Mouse (Mus musculus) hindbrain, embryonic 14.5 days (tissue): Measurements from ENCODE around the gene Sncb. TPM values are rescaled to one million over a fixed set of nuclear protein-coding genes. Genes with fewer than 3 reads are reported as not detected.

Experiments
- ATAC-seq: fragments of 200-750 bp; cut with Nextera tagmentation; 2 replicates; pipeline ENCODE4 v1.8.0; 2017; ENCODE audit warnings: moderate number of reproducible peaks, mild to moderate bottlenecking, moderate TSS enrichment, moderate library complexity; ENCODE audit not compliant: low FRiP score
- DNase-seq: peaks from one replicate; pipeline ENCODE4 v3.0.0-alpha.2; 2015; ENCODE audit warnings: low spot score
- H3K27ac ChIP-seq: fragments of 300-500 bp; sonication (generic); 2 replicates; pipeline ENCODE4 v1.5.1; 2014; ENCODE audit warnings: mild to moderate bottlenecking, moderate library complexity
- H3K27me3 ChIP-seq: fragments of 300-500 bp; sonication (generic); 2 replicates; pipeline ENCODE4 v1.6.1; 2014; ENCODE audit warnings: mild to moderate bottlenecking, low read length, mixed read lengths; ENCODE audit not compliant: control insufficient read depth, insufficient read depth
- H3K36me3 ChIP-seq: fragments of 300-500 bp; sonication (generic); replicated peaks from 2 replicates; pipeline ENCODE4 v1.6.1; 2014; ENCODE audit not compliant: control insufficient read depth, insufficient read depth
- H3K4me1 ChIP-seq: fragments of 300-500 bp; sonication (generic); replicated peaks from 2 replicates; pipeline ENCODE4 v1.6.1; 2014; ENCODE audit warnings: antibody characterized with exemption, low read length, mixed read lengths; ENCODE audit not compliant: control insufficient read depth, insufficient read depth
- H3K4me2 ChIP-seq: fragments of 300-500 bp; sonication (generic); replicated peaks from 2 replicates; pipeline ENCODE4 v1.6.1; 2014; ENCODE audit warnings: mild to moderate bottlenecking, moderate library complexity
- H3K4me3 ChIP-seq: fragments of 300-500 bp; sonication (generic); replicated peaks from 2 replicates; pipeline ENCODE4 v1.5.1; 2014; ENCODE audit warnings: mild to moderate bottlenecking, low read length
- H3K9ac ChIP-seq: fragments of 300-500 bp; sonication (generic); 2 replicates; pipeline ENCODE4 v1.6.1; 2014
- H3K9me3 ChIP-seq: fragments of 300-500 bp; sonication (generic); 2 replicates; pipeline ENCODE4 v1.6.1; 2016; ENCODE audit warnings: low read length; ENCODE audit not compliant: control insufficient read depth
- WGBS: fragments of 180-500 bp; shearing (Covaris S2); extraction: QIAGEN DNeasy Blood & Tissue Kit; methylation state at CpG from one replicate; pipeline ENCODE4 v1.1.7; 2014; 5-methylcytosine and 5-hydroxymethylcytosine counted together
- polyA plus RNA-seq: library from polyadenylated mRNA; unstranded; fragments of >200 nt; fragmentation: Nextera tagmentation; extraction: Ambion mirVana; gene quantifications from 2 replicates; pipeline ENCODE4 v1.2.1, GENCODE M21; 2014

The Sncb gene
- polyA plus RNA-seq, 1 experiment from 2014 or later, result 78.0 TPM

- no peak overlapping the region for H3K4me3 ChIP-seq
- DNase-seq (no peak), ATAC-seq (no peak)
- peaks cover 5% of the 10 kb centered on the region; the same call in 1 of the 2 replicates for H3K27me3 ChIP-seq
- no peak overlapping the region for H3K4me2 ChIP-seq
- H3K36me3 ChIP-seq, result no peaks in the 10 kb centered on the region
- H3K4me1 ChIP-seq, result no peaks in the 10 kb centered on the region
- H3K27ac ChIP-seq, result no peak overlapping the region
- no peaks in the 10 kb centered on the region for H3K9me3 ChIP-seq
- H3K9ac ChIP-seq, result no peak overlapping the region
- WGBS, result 79% methylated on average over 10 of the region's 10 CpGs
Measured at GRCm38 (mm10) chr13:54798740-54799139, 32.3 kb upstream of the Sncb start.

GRCm38 (mm10) chr13:54797861-54798643 is 31.7 kb upstream of the Sncb start:
- Histone ChIP-seq H3K4me2 (no peak overlapping the region), H3K9me3 (no peaks in the 10 kb centered on the region), H3K4me3 (no peak overlapping the region), H3K27me3 (peaks cover 5% of the 10 kb centered on the region; the same call in 1 of the 2 replicates), H3K9ac (no peak overlapping the region), H3K27ac (no peak overlapping the region), H3K4me1 (no peaks in the 10 kb centered on the region), H3K36me3 (no peaks in the 10 kb centered on the region)
- DNase-seq (no peak), ATAC-seq (no peak)
- 86% methylated on average over 16 of the region's 16 CpGs for WGBS

DNA sequence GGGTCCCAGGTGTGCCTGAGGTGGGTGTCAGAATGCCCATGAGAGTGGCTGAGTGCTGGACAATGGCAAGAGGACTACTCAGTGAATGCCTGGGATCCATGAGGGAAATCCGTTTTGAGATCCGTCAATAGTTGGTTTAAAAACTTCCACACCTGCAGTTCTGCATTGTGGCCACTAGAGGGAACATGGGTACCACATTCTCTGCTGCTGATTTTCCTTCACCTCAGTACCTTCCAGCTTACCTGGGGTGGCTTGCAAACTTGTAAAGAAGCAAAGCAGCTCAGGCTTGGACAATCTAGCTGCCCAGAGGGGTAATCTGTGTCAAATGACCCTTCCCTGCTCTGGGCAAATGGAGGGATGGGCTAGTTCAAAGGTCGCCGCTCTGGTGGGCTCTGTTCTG is 31.0 kb upstream of the Sncb start:
- Histone ChIP-seq H3K27ac (no peak overlapping the region), H3K4me2 (no peak overlapping the region), H3K9ac (no peak overlapping the region), H3K4me3 (no peak overlapping the region), H3K9me3 (no peaks in the 10 kb centered on the region), H3K27me3 (peaks cover 12% of the 10 kb centered on the region; the same call in 1 of the 2 replicates), H3K4me1 (no peaks in the 10 kb centered on the region), H3K36me3 (no peaks in the 10 kb centered on the region)
- no peak for ATAC-seq
- DNase-seq, result peak; percentile 80
- WGBS, result 41% methylated on average over 4 of the region's 4 CpGs

- 52% methylated on average over 5 of the region's 5 CpGs for WGBS
Measured at GRCm38 (mm10) chr13:54794843-54795242, 28.4 kb upstream of the Sncb start.

GRCm38 (mm10) chr13:54794002-54794577 is 27.7 kb upstream of the Sncb start:
- Histone ChIP-seq H3K4me3 (no peak overlapping the region), H3K27ac (no peak overlapping the region), H3K9me3 (no peaks in the 10 kb centered on the region), H3K4me1 (peaks cover 12% of the 10 kb centered on the region; the same call in 1 of the 2 replicates), H3K4me2 (no peak overlapping the region), H3K27me3 (peaks cover 29% of the 10 kb centered on the region), H3K9ac (no peak overlapping the region), H3K36me3 (no peaks in the 10 kb centered on the region)
- no peak for ATAC-seq
- 81% methylated on average over 16 of the region's 16 CpGs for WGBS
- no peak for DNase-seq

More at GRCm38 (mm10) chr13:54794843-54795242, 28.4 kb upstream of the Sncb start:
- no peak overlapping the region for H3K27ac ChIP-seq
- no peak overlapping the region for H3K9ac ChIP-seq
- no peak overlapping the region for H3K4me3 ChIP-seq
- peaks cover 29% of the 10 kb centered on the region for H3K27me3 ChIP-seq
- ATAC-seq (no peak), DNase-seq (no peak)
- no peaks in the 10 kb centered on the region for H3K9me3 ChIP-seq
- peaks cover 10% of the 10 kb centered on the region; the same call in 1 of the 2 replicates for H3K4me1 ChIP-seq
- no peak overlapping the region for H3K4me2 ChIP-seq
- no peaks in the 10 kb centered on the region for H3K36me3 ChIP-seq

DNA sequence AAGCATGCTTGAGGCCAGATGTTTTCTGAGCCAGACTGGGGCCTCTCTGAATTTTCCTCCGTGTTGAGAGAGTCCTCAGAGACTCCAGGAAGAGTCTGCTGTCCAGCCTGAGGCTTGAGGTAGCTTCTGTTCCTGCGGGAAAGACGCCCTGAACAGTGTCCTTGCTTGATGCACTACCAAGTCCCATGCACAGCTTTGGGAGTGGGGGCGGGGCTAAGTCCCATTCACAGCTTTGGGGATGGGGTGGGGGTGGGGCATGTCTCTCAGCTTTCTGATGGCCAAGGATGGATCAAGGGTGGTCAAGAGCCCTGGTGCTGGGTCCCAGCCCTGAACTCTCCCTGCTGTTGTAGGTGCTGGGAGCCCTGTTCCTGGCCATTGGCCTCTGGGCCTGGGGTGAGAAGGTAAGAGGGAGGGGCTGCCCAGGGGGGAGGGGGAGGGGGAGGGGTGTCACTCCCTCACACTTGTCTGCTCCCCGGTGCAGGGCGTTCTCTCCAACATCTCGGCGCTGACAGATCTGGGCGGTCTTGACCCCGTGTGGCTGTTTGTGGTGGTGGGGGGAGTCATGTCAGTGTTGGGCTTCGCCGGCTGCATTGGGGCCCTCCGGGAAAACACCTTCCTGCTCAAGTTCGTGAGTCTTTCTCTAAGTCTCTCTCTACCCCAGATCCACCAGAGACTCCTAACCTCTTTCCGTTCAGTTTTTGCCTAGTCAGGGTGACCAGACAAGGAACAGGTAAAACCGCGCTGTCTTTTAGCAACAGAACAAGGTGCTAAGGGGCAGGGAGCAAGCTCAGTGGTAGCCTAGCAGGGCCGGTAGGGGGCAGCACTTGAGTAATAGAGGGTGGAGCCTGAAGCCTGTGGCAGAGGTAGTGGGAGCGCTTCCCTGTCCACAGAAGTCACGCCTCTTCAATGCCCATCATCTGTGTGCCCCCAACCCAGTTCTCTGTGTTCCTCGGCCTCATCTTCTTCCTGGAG is 26.1 kb upstream of the Sncb start:
- H3K4me2 ChIP-seq, result no peak overlapping the region
- no peak overlapping the region for H3K9ac ChIP-seq
- H3K4me3 ChIP-seq, result no peak overlapping the region
- no peaks in the 10 kb centered on the region for H3K9me3 ChIP-seq
- WGBS, result 16% methylated on average over 21 of the region's 21 CpGs
- H3K27me3 ChIP-seq, result peaks cover 29% of the 10 kb centered on the region
- H3K36me3 ChIP-seq, result no peaks in the 10 kb centered on the region
- peaks cover 12% of the 10 kb centered on the region; the same call in 1 of the 2 replicates for H3K4me1 ChIP-seq
- ATAC-seq, result no peak
- DNase-seq, result no peak
- H3K27ac ChIP-seq, result no peak overlapping the region

DNA sequence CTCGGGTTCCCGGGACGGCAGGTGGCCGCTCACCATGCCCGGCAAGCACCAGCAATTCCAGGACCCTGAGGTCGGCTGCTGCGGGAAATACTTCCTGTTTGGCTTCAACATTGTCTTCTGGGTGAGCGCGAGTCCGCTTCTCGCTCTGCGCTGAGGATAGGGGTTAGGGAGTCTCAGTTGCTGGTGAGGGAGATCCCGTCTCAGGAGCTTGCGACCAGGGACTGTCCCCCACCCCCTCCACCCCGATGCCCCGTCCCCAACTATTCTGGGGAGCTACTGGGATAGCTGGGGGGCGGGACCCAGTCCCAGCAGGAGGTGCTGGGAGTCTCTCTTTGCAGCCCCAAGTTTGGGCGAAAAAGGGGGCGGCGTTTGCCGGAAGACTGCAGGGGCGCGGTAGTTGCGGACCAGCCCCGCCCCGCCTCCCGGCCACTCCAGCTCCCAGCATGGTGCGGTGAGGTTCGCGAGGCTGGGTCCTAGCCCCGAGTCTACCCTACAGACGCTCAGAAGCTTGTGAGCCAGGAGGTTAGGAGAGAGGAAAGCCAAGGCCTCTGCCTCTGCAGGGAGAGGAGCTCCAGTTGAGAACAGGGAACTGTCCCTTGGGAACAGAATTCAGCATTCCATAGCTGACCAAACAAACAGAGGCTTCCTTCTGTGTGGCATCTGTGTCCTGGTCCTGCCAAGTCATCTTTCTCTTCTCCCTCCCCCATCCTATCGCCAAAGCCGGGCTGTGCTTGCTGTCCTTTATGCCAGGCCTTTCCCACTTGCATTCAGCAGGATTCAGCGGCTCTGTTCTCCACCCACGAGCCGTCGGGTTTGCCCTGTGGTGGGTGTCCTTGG is 23.4 kb upstream of the Sncb start:
- no peaks in the 10 kb centered on the region for H3K36me3 ChIP-seq
- peak overlapping the region; percentile 79 for H3K4me2 ChIP-seq
- peaks cover 24% of the 10 kb centered on the region for H3K27me3 ChIP-seq
- peaks cover 12% of the 10 kb centered on the region; the same call in 1 of the 2 replicates for H3K4me1 ChIP-seq
- peak overlapping the region; percentile 42 for H3K4me3 ChIP-seq
- WGBS, result under 1% methylated on average over 38 of the region's 38 CpGs
- DNase-seq (peak; percentile 31), ATAC-seq (peak; percentile 29)
- H3K9ac ChIP-seq, result peak overlapping the region; percentile 55
- no peaks in the 10 kb centered on the region for H3K9me3 ChIP-seq
- no peak overlapping the region; the same call in 1 of the 2 replicates for H3K27ac ChIP-seq

- peak within 1 kb of the TSS; percentile 42 for H3K4me3 ChIP-seq
- ATAC-seq (peak; percentile 84), DNase-seq (peak; percentile 86)
- WGBS, result 2% methylated on average over 47 of the region's 49 CpGs
- H3K9ac ChIP-seq, result peak within 1 kb of the TSS; percentile 55
- H3K36me3 ChIP-seq, result no peaks in the 10 kb centered on the region
- H3K27ac ChIP-seq, result no peak within 1 kb of the TSS; the same call in 1 of the 2 replicates
- peaks cover 24% of the 10 kb centered on the region for H3K27me3 ChIP-seq
- H3K4me1 ChIP-seq, result peaks cover 12% of the 10 kb centered on the region; the same call in 1 of the 2 replicates
- H3K4me2 ChIP-seq, result peak within 1 kb of the TSS; percentile 79
- H3K9me3 ChIP-seq, result no peaks in the 10 kb centered on the region
Measured at GRCm38 (mm10) chr13:54788740-54789560, 22.6 kb upstream of the Sncb start, which contains the start of gene Tspan17. Gene Tspan17, plus strand, starts transcription at chr13:54789377.
